Mouse (Mus musculus): ENCODE measurements around the gene Tjp1.

Tjp1 gene

GRCm38 (mm10) chr7:65439518-65439917 is 88.1 kb downstream of the Tjp1 start:
- Histone ChIP-seq H3K4me1 (replicated peaks; ENCODE audit: low read depth, low read length) (no peaks in the 10 kb centered on the region), H3K36me3 (ENCODE audit: insufficient read depth, low read length) (no peaks in the 10 kb centered on the region), H3K27me3 (ENCODE audit: insufficient read depth, low read length) (no peaks in the 10 kb centered on the region), H3K4me3 (replicated peaks; ENCODE audit: low read length) (no peak overlapping the region), H3K9me3 (ENCODE audit: low read length) (no peaks in the 10 kb centered on the region)
- TF ChIP-seq CTCF (conservative IDR thresholded peaks at IDR 0.05; ENCODE audit: low read length) (no peak), NANOG (IDR thresholded peaks at IDR 0.05; ENCODE audit: borderline replicate concordance, low read length) (no peak), POU5F1 (IDR thresholded peaks at IDR 0.05; ENCODE audit: borderline replicate concordance, low read length) (no peak)

GRCm38 (mm10) chr7:65438146-65438545 is 89.4 kb downstream of the Tjp1 start:
- TF ChIP-seq POU5F1 (IDR thresholded peaks at IDR 0.05; ENCODE audit: borderline replicate concordance, low read length): no peak
- TF ChIP-seq CTCF (conservative IDR thresholded peaks at IDR 0.05; ENCODE audit: low read length): no peak
- no peak for TF ChIP-seq NANOG (IDR thresholded peaks at IDR 0.05; ENCODE audit: borderline replicate concordance, low read length)
- Histone ChIP-seq H3K36me3 (ENCODE audit: insufficient read depth, low read length) (no peaks in the 10 kb centered on the region), H3K27me3 (ENCODE audit: insufficient read depth, low read length) (no peaks in the 10 kb centered on the region), H3K4me3 (replicated peaks; ENCODE audit: low read length) (no peak overlapping the region), H3K9me3 (ENCODE audit: low read length) (no peaks in the 10 kb centered on the region), H3K4me1 (replicated peaks; ENCODE audit: low read depth, low read length) (no peaks in the 10 kb centered on the region)

DNA sequence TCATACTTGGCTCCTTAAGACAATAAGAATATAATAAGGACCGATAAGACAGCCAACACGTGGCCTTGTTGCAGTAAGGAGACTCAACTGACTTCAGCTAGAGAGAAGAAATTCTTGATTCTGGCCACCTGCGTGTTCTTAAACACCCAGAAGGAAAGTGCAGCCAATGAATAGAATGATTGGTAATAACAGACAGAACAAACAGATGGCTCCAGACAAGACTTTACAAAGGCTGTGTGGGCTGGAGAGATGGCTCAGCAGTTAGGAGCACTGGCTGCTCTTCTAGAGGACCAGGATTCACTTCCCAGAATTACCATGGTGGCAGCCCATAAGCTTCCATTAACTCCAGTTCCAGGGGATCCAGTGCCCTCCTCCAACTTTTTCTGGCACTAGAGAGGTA is 90.7 kb downstream of the Tjp1 start:
- no peaks in the 10 kb centered on the region for H3K27me3 ChIP-seq (ENCODE audit: insufficient read depth, low read length)
- no peak for TF ChIP-seq NANOG (IDR thresholded peaks at IDR 0.05; ENCODE audit: borderline replicate concordance, low read length)
- TF ChIP-seq POU5F1 (IDR thresholded peaks at IDR 0.05; ENCODE audit: borderline replicate concordance, low read length): no peak
- TF ChIP-seq CTCF (conservative IDR thresholded peaks at IDR 0.05; ENCODE audit: low read length): no peak

DNA sequence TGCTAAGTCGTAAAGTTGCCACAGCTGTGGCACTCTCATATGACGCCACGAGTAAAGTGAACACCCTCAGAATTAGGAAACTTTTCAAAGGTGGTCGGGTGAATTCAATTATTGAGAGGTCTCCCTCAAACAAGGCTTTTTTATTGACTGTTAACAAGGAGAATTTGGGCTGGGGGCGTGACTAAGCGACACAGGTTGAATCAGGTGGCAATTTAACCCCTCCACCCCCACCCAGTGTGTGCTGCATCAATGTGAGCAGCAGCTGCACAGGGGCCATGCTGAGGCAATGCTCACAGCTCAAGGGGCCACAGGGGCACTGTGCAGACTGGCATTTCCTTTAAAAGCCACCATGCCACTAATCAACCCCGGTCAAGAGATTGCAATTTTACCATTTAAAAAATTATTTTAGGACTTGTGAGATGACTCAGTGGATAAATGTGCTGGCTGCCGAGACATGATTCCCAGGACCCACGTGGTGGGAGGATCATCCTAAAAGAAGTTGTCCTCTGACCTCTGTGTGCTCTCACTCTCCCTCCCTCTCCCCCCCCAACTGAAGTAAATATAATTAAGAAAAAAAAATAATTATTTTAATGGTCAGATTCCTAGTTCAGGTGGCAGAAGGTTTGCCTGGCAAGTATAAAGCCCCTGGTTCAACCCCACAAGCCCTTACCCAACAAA is 96.4 kb downstream of the Tjp1 start:
- H3K9me3 ChIP-seq (ENCODE audit: low read length): no peaks in the 10 kb centered on the region
- no peaks in the 10 kb centered on the region for H3K36me3 ChIP-seq (ENCODE audit: insufficient read depth, low read length)
- H3K4me3 ChIP-seq (replicated peaks; ENCODE audit: low read length): no peak overlapping the region
- no peaks in the 10 kb centered on the region for H3K27me3 ChIP-seq (ENCODE audit: insufficient read depth, low read length)
- TF ChIP-seq CTCF (conservative IDR thresholded peaks at IDR 0.05; ENCODE audit: low read length) (no peak), POU5F1 (IDR thresholded peaks at IDR 0.05; ENCODE audit: borderline replicate concordance, low read length) (no peak), NANOG (IDR thresholded peaks at IDR 0.05; ENCODE audit: borderline replicate concordance, low read length) (no peak)
- H3K4me1 ChIP-seq (replicated peaks; ENCODE audit: low read depth, low read length): peaks cover 15% of the 10 kb centered on the region

More for the DNA sequence above, 90.7 kb downstream of the Tjp1 start:
- Histone ChIP-seq H3K36me3 (ENCODE audit: insufficient read depth, low read length) (no peaks in the 10 kb centered on the region), H3K4me1 (replicated peaks; ENCODE audit: low read depth, low read length) (no peaks in the 10 kb centered on the region), H3K4me3 (replicated peaks; ENCODE audit: low read length) (no peak overlapping the region), H3K9me3 (ENCODE audit: low read length) (no peaks in the 10 kb centered on the region)

GRCm38 (mm10) chr7:65430401-65430800 is 97.2 kb downstream of the Tjp1 start:
- Histone ChIP-seq H3K4me3 (replicated peaks; ENCODE audit: low read length) (no peak overlapping the region), H3K36me3 (ENCODE audit: insufficient read depth, low read length) (no peaks in the 10 kb centered on the region), H3K27me3 (ENCODE audit: insufficient read depth, low read length) (no peaks in the 10 kb centered on the region), H3K9me3 (ENCODE audit: low read length) (no peaks in the 10 kb centered on the region), H3K4me1 (replicated peaks; ENCODE audit: low read depth, low read length) (peaks cover 16% of the 10 kb centered on the region)
- TF ChIP-seq NANOG (IDR thresholded peaks at IDR 0.05; ENCODE audit: borderline replicate concordance, low read length): no peak
- TF ChIP-seq POU5F1 (IDR thresholded peaks at IDR 0.05; ENCODE audit: borderline replicate concordance, low read length): no peak
- no peak for TF ChIP-seq CTCF (conservative IDR thresholded peaks at IDR 0.05; ENCODE audit: low read length)

- TF ChIP-seq POU5F1 (IDR thresholded peaks at IDR 0.05; ENCODE audit: borderline replicate concordance, low read length): no peak
- no peak for TF ChIP-seq CTCF (conservative IDR thresholded peaks at IDR 0.05; ENCODE audit: low read length)
- no peak for TF ChIP-seq NANOG (IDR thresholded peaks at IDR 0.05; ENCODE audit: borderline replicate concordance, low read length)
- no peaks in the 10 kb centered on the region for H3K36me3 ChIP-seq (ENCODE audit: insufficient read depth, low read length)
- H3K4me1 ChIP-seq (replicated peaks; ENCODE audit: low read depth, low read length): peaks cover 5% of the 10 kb centered on the region; the same call in 1 of the 2 replicates
- no peaks in the 10 kb centered on the region for H3K27me3 ChIP-seq (ENCODE audit: insufficient read depth, low read length)
- no peaks in the 10 kb centered on the region for H3K9me3 ChIP-seq (ENCODE audit: low read length)
- no peak overlapping the region for H3K4me3 ChIP-seq (replicated peaks; ENCODE audit: low read length)
Observed at GRCm38 (mm10) chr7:65424519-65424918, 103.1 kb downstream of the Tjp1 start.

DNA sequence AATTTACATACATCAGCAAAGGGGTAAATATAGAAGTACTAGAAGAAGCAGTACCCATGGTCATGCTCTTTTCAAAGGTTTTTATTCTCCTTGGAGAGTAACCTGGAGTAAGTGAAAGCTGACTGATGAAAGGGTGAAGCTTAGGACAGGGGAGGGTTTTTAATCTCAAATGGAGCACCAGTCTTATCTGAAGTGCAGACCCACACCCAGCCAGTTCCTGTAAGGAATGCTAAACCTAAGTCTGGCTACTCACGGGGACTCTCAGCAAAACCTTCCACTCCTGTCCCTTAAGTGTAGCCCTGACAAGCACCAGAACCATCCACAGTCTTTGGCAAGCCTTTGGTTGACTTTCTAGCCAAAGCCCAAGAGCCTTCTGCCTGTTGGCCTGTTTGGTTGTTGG is 105.1 kb downstream of the Tjp1 start:
- Histone ChIP-seq H3K4me1 (replicated peaks; ENCODE audit: low read depth, low read length) (peaks cover 9% of the 10 kb centered on the region), H3K27me3 (ENCODE audit: insufficient read depth, low read length) (no peaks in the 10 kb centered on the region), H3K4me3 (replicated peaks; ENCODE audit: low read length) (no peak overlapping the region), H3K9me3 (ENCODE audit: low read length) (no peaks in the 10 kb centered on the region), H3K36me3 (ENCODE audit: insufficient read depth, low read length) (no peaks in the 10 kb centered on the region)
- TF ChIP-seq POU5F1 (IDR thresholded peaks at IDR 0.05; ENCODE audit: borderline replicate concordance, low read length): no peak
- no peak for TF ChIP-seq NANOG (IDR thresholded peaks at IDR 0.05; ENCODE audit: borderline replicate concordance, low read length)
- no peak for TF ChIP-seq CTCF (conservative IDR thresholded peaks at IDR 0.05; ENCODE audit: low read length)

GRCm38 (mm10) chr7:65421451-65421850 is 106.1 kb downstream of the Tjp1 start:
- Histone ChIP-seq H3K9me3 (ENCODE audit: low read length) (no peaks in the 10 kb centered on the region), H3K4me3 (replicated peaks; ENCODE audit: low read length) (no peak overlapping the region), H3K4me1 (replicated peaks; ENCODE audit: low read depth, low read length) (peaks cover 19% of the 10 kb centered on the region), H3K27me3 (ENCODE audit: insufficient read depth, low read length) (no peaks in the 10 kb centered on the region), H3K36me3 (ENCODE audit: insufficient read depth, low read length) (no peaks in the 10 kb centered on the region)
- no peak for TF ChIP-seq CTCF (conservative IDR thresholded peaks at IDR 0.05; ENCODE audit: low read length)
- no peak for TF ChIP-seq POU5F1 (IDR thresholded peaks at IDR 0.05; ENCODE audit: borderline replicate concordance, low read length)
- no peak for TF ChIP-seq NANOG (IDR thresholded peaks at IDR 0.05; ENCODE audit: borderline replicate concordance, low read length)

DNA sequence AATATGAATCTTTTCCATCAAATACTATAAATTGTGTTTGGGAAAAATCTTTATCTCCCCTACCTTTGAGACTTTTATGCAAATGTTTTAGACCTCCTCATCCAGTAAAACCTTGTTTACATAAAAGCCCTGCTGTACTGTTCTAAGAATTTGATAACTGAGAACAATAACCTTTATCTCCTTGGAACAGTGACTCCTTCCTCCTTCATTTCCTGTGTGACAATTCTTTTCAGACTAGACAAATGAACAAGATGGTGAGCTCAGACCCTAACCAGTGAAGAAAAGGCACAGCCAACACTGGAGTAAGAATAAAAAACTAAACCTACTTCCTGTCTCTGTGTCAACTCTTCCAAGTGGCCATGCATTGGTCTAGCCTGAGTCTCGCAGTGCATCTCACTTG is 107.7 kb downstream of the Tjp1 start:
- no peak for TF ChIP-seq POU5F1 (IDR thresholded peaks at IDR 0.05; ENCODE audit: borderline replicate concordance, low read length)
- no peak for TF ChIP-seq NANOG (IDR thresholded peaks at IDR 0.05; ENCODE audit: borderline replicate concordance, low read length)
- Histone ChIP-seq H3K27me3 (ENCODE audit: insufficient read depth, low read length) (no peaks in the 10 kb centered on the region), H3K9me3 (ENCODE audit: low read length) (no peaks in the 10 kb centered on the region), H3K36me3 (ENCODE audit: insufficient read depth, low read length) (no peaks in the 10 kb centered on the region), H3K4me1 (replicated peaks; ENCODE audit: low read depth, low read length) (peaks cover 20% of the 10 kb centered on the region), H3K4me3 (replicated peaks; ENCODE audit: low read length) (no peak overlapping the region)
